Mouse (Mus musculus) thymus, adult 2 months (tissue): Measurements from ENCODE around the gene Abca17.

Experiments used
- CTCF ChIP-seq: fragments of 200-500 bp; IDR thresholded peaks from 2 replicates; pipeline ENCODE4 v1.5.1; 2012; ENCODE audit warnings: mild to moderate bottlenecking, control low read depth, low read length, moderate library complexity, borderline replicate concordance; ENCODE audit not compliant: control insufficient read depth, poor library complexity, insufficient read depth; ENCODE audit errors: extremely low read depth
- POLR2A ChIP-seq: fragments of 200-500 bp; IDR thresholded peaks from 2 replicates; pipeline ENCODE4 v1.6.1; 2012; ENCODE audit warnings: mild to moderate bottlenecking, low read length, control low read depth, moderate library complexity; ENCODE audit not compliant: control insufficient read depth, poor library complexity, insufficient read depth; ENCODE audit errors: extremely low read depth

GRCm38 (mm10) chr17:24364461-24364860, 13.6 kb upstream of the Abca17 start:
- TF ChIP-seq CTCF (no peak), POLR2A (no peak)
